Mouse (Mus musculus) mature B cell (primary cell): ENCODE results near the gene Polr3h.
"Not testable (repeated sequence)": the region's sequence is repeated elsewhere in the genome, so short reads cannot be mapped to it uniquely, and the experiment has no call there.

Experiments
- in situ Hi-C: fragments of 300-500 bp; cut with MboI; formaldehyde crosslinking; loops from 2 replicates; pipeline ENCODE4 v1.14.3; 2019

Gene Polr3h

GRCm38 (mm10) chr15:81915663-81916062 lies 10.4 kb downstream of the Polr3h start:
- in situ Hi-C loops = loop anchor here (5.0 kb wide), 1 partner anchor 83 kb away; no protein-coding TSS in a partner anchor

GRCm38 (mm10) chr15:81914668-81915067 lies 11.4 kb downstream of the Polr3h start:
- in situ Hi-C loops = loop anchor here (5.0 kb wide), 1 partner anchor 82 kb away; no protein-coding TSS in a partner anchor

GRCm38 (mm10) chr15:81912498-81912897 lies 13.5 kb downstream of the Polr3h start:
- in situ Hi-C loops = no loop called here

- in situ Hi-C loops = not testable (repeated sequence)
Measured at GRCm38 (mm10) chr15:81908767-81909166, 17.3 kb downstream of the Polr3h start.

- in situ Hi-C loops = no loop called here
Measured at GRCm38 (mm10) chr15:81907953-81908352, 18.1 kb downstream of the Polr3h start.

GRCm38 (mm10) chr15:81904939-81905338 lies 21.1 kb downstream of the Polr3h start:
- in situ Hi-C loops = no loop called here

- in situ Hi-C loops = no loop called here
Measured at GRCm38 (mm10) chr15:81898751-81899150, 27.3 kb downstream of the Polr3h start.

- in situ Hi-C loops = no loop called here
Measured at GRCm38 (mm10) chr15:81897607-81898285, 28.3 kb downstream of the Polr3h start.

GRCm38 (mm10) chr15:81896407-81896806 lies 29.6 kb downstream of the Polr3h start:
- in situ Hi-C loops = no loop called here

GRCm38 (mm10) chr15:81894002-81894401 lies 32.0 kb downstream of the Polr3h start:
- in situ Hi-C loops = no loop called here

- in situ Hi-C loops = no loop called here
Measured at GRCm38 (mm10) chr15:81891822-81892580, 34.0 kb downstream of the Polr3h start.

- in situ Hi-C loops = no loop called here
Measured at GRCm38 (mm10) chr15:81891140-81891802, 34.8 kb downstream of the Polr3h start.

GRCm38 (mm10) chr15:81889175-81889574 lies 36.9 kb downstream of the Polr3h start:
- in situ Hi-C loops = no loop called here

GRCm38 (mm10) chr15:81886795-81887550 lies 39.1 kb downstream of the Polr3h start:
- in situ Hi-C loops = no loop called here

- in situ Hi-C loops = no loop called here
Measured at GRCm38 (mm10) chr15:81885418-81885934, 40.6 kb downstream of the Polr3h start.

GRCm38 (mm10) chr15:81882348-81882747 lies 43.7 kb downstream of the Polr3h start:
- in situ Hi-C loops = no loop called here

- in situ Hi-C loops = no loop called here
Measured at GRCm38 (mm10) chr15:81879531-81880401, 46.3 kb downstream of the Polr3h start.

- in situ Hi-C loops = no loop called here
Measured at GRCm38 (mm10) chr15:81872262-81873136, 53.5 kb downstream of the Polr3h start, which contains the start of gene Aco2. Aco2 (plus strand) TSS chr15:81872309.

GRCm38 (mm10) chr15:81871604-81872261 lies 54.3 kb downstream of the Polr3h start, which contains the start of gene Phf5a:
Phf5a (minus strand) TSS chr15:81871911.
- in situ Hi-C loops = no loop called here
